Mouse (Mus musculus): ENCODE measurements around the gene Ceacam16. TPM values are rescaled to one million over a fixed set of nuclear protein-coding genes. Genes with fewer than 3 reads are reported as not detected.

Gene Ceacam16
- polyA plus RNA-seq, 1 experiment = 3.9 TPM

DNA sequence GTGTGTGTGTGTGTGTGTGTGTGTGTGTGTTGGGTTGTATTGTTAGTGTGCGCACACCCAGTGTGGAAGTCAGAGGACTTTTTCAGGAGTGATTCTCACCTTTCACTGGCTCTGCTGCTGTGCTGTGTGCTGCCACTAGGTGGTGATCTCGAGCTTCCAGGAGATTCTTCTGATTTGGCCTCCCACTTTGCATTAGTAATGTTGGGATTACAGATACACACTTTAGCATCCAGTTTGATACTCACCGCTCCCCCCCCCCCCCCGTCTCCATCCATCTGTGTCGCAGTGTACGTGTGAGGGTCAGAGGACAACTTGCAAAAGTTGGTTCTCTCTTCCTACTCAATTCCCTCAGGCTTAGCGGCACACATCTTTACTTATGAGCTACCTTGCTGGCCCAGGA lies 58.1 kb downstream of the Ceacam16 start:
- Histone ChIP-seq H3K36me3 (ENCODE audit: control insufficient read depth, insufficient read depth, low read length) (no peaks in the 10 kb centered on the region), H3K4me3 (ENCODE audit: control insufficient read depth, insufficient read depth, low read length) (no peak overlapping the region), H3K27ac (ENCODE audit: control insufficient read depth, insufficient read depth, low read length) (no peak overlapping the region), H3K4me1 (replicated peaks; ENCODE audit: control insufficient read depth, insufficient read depth, low read length) (no peaks in the 10 kb centered on the region), H3K27me3 (ENCODE audit: control insufficient read depth, insufficient read depth, low read length) (no peaks in the 10 kb centered on the region)
- TF ChIP-seq POLR2A (IDR thresholded peaks at IDR 0.05; ENCODE audit: control insufficient read depth, extremely low read depth, insufficient read depth, low read length, poor library complexity) (no peak), CTCF (IDR thresholded peaks at IDR 0.05; ENCODE audit: borderline replicate concordance, control insufficient read depth, extremely low read depth, insufficient read depth, low read length, poor library complexity) (no peak)
- 26% methylated on average over 7 of the region's 7 CpGs for WGBS
- peak; percentile 79 for DNase-seq

Other genes with a start within 250 kb of the Ceacam16 start
- gene Relb, start 231.9 kb downstream of the Ceacam16 start, polyA plus RNA-seq (2012; rRNA removed) = 66.9 and 75.6 TPM in 2 replicates
- 136 and 142 TPM in 2 replicates for gene Clptm1, start 196.3 kb downstream of the Ceacam16 start, polyA plus RNA-seq (2012; rRNA removed)
- gene Apoc2, start 183.4 kb downstream of the Ceacam16 start, polyA plus RNA-seq (2012; rRNA removed) = 6.7 and 7.1 TPM in 2 replicates
- not detected in 2 replicates for gene Gm44805, start 179.9 kb downstream of the Ceacam16 start, polyA plus RNA-seq (2012; rRNA removed)
- gene Apoc4, start 179.8 kb downstream of the Ceacam16 start, polyA plus RNA-seq (2012; rRNA removed) = 1.5 and 6.2 TPM in 2 replicates
- gene Apoc1, start 168.6 kb downstream of the Ceacam16 start, polyA plus RNA-seq (2012; rRNA removed) = 24.8 and 38.0 TPM in 2 replicates
- 1,583 and 2,086 TPM in 2 replicates for gene Apoe, start 162.1 kb downstream of the Ceacam16 start, polyA plus RNA-seq (2012; rRNA removed)
- 109 and 120 TPM in 2 replicates for gene Tomm40, start 145.9 kb downstream of the Ceacam16 start, polyA plus RNA-seq (2012; rRNA removed)
- 10.0 and 11.4 TPM in 2 replicates for gene Nectin2, start 110.8 kb downstream of the Ceacam16 start, polyA plus RNA-seq (2012; rRNA removed)
- 36.4 and 55.5 TPM in 2 replicates for gene Bcam, start 90.3 kb downstream of the Ceacam16 start, polyA plus RNA-seq (2012; rRNA removed)
- gene Cblc, start 64.5 kb downstream of the Ceacam16 start, polyA plus RNA-seq (2012; rRNA removed) = 2.4 and 2.8 TPM in 2 replicates
- 54.4 and 67.2 TPM in 2 replicates for gene Bcl3, start 38.5 kb downstream of the Ceacam16 start, polyA plus RNA-seq (2012; rRNA removed)
- gene Gm19345, start 9.3 kb downstream of the Ceacam16 start, polyA plus RNA-seq (2012; rRNA removed) = 0.36 and 0.57 TPM in 2 replicates
- gene Ceacam19, start 26.7 kb upstream of the Ceacam16 start, polyA plus RNA-seq (2012; rRNA removed) = 0.30 and 0.36 TPM in 2 replicates
- 74.9 and 82.4 TPM in 2 replicates for gene Pvr, start 59.9 kb upstream of the Ceacam16 start, polyA plus RNA-seq (2012; rRNA removed)
- gene Igsf23, start 89.5 kb upstream of the Ceacam16 start, polyA plus RNA-seq (2012; rRNA removed) = 17.3 and 22.4 TPM in 2 replicates
- gene Ceacam20, start 104.1 kb upstream of the Ceacam16 start, polyA plus RNA-seq (2012; rRNA removed) = 0.49 and 0.57 TPM in 2 replicates
- gene Nlrp9b, start 130.2 kb upstream of the Ceacam16 start, polyA plus RNA-seq (2012; rRNA removed) = 0.03 TPM in 1 of 2 replicates, not detected in the other
- gene Vmn1r91, start 238.4 kb upstream of the Ceacam16 start, polyA plus RNA-seq (2012; rRNA removed) = not detected in 2 replicates

Measured in thymus, adult 2 months (tissue).